Mouse (Mus musculus) forelimb bud, embryonic 11.5 days (tissue): ENCODE results near the gene Tnfaip8l3.

Experiments
- DNase-seq: peaks from one replicate; pipeline ENCODE4 v3.0.0-alpha.2; 2012; ENCODE audit warnings: low read depth, low spot score

Gene Tnfaip8l3

GRCm38 (mm10) chr9:53990921-53991320, 77.3 kb downstream of the Tnfaip8l3 start:
- peak; percentile 70 for DNase-seq

GRCm38 (mm10) chr9:53986972-53987371, 81.2 kb downstream of the Tnfaip8l3 start:
- no peak for DNase-seq

GRCm38 (mm10) chr9:53984868-53985267, 83.3 kb downstream of the Tnfaip8l3 start:
- peak; percentile 58 for DNase-seq

GRCm38 (mm10) chr9:53975122-53975518, 93.1 kb downstream of the Tnfaip8l3 start, which contains the start of gene Elmod1:
TSS of gene Elmod1 (minus strand) at chr9:53975301.
- DNase-seq: peak; percentile 24

GRCm38 (mm10) chr9:53974328-53975121, 93.7 kb downstream of the Tnfaip8l3 start:
- DNase-seq: peak; percentile 30

GRCm38 (mm10) chr9:53973929-53974327, 94.3 kb downstream of the Tnfaip8l3 start:
- no peak for DNase-seq
